Mouse (Mus musculus) layer of hippocampus, postnatal 10 days (tissue): ENCODE data around the gene Matk. TPM values are rescaled to one million over a fixed set of nuclear protein-coding genes. Genes with fewer than 3 reads are reported as not detected.
A peak's percentile ranks its signal among the peaks of the same experiment; 100 is the strongest.

Source experiments
- DNase-seq, 2 experiments: peaks; one replicate each; pipeline ENCODE4 v3.0.0; 2021; ENCODE audit warnings: low spot score in 2 of 2
- microRNA-seq, 2 experiments: library from miRNA; unstranded; fragments of <30 nt; microRNA quantifications; one replicate each; pipeline ENCODE4 v1.2.0; 2021
- total RNA-seq, 2 experiments: library from RNA; stranded (reverse); gene quantifications; 2 replicates each; pipeline ENCODE4 v1.2.3; 2021

Gene Matk
- total RNA-seq, 2 experiments from 2014 or later, result 222 to 266 TPM

GRCm38 (mm10) chr10:81301321-81301720 lies 48.6 kb downstream of the Matk start:
- no peak for DNase-seq

GRCm38 (mm10) chr10:81302288-81302687 lies 49.6 kb downstream of the Matk start:
- no peak for DNase-seq

DNA sequence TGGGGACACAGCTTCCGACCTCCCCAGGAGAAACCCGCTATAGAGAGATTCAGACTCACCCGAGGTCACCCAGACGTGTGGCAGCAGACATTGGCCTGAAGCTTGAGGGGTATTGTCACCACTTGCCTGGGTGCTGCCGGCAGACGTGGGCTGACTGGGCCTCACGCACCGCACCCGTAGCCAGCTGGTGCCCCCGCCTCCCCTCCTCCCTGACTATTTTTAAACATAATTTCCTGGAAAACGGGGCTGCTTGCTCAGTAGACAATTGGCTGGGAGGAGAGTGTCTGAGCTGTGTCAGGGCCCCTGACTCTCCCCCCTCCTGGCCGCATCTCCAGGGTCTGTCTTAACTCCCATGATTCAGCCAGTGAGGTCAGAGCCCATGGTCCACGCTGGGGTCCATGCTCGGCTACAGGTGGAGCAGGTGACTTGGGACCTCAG lies 50.1 kb downstream of the Matk start:
- no peak for DNase-seq

GRCm38 (mm10) chr10:81303258-81303657 lies 50.5 kb downstream of the Matk start:
- no peak for DNase-seq

DNA sequence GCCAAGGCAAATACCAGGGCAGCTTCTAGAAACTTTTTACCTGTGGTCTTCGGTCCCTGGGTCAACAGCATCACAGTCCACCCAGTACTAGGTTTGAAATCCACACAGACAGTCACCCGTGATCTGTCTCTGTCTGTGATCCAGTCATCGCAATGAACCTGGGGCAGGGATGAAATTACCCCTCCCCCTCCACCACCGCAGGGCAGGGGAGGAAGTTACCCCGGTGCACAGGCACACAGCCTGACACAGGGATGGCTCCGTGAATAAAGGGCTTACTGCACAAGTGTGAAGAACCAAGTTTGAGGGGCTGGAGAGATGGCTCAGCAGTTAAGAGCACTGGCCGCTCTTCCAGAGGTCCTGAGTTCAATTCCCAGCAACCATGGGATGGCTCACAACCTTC lies 51.0 kb downstream of the Matk start:
- DNase-seq, result no peak

GRCm38 (mm10) chr10:81304597-81305238 lies 52.0 kb downstream of the Matk start:
- DNase-seq, result peak; percentile 67 to 70

DNA sequence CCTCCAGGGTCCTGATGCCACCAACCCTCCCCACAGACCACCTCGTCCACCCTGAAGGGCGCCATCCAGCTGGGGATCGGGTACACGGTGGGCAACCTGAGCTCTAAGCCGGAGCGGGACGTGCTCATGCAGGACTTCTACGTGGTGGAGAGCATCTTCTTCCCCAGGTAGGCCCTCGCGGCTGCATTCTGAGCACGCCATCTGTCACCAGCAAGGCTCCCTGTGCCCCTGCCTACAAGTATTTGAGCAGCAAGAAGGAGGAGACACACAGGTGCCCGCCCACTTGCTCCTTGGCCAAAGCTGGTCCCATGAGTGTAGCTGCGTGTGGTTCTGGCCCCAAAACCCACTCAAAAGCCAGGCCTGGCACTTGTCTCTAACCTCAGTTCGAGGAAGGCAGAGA lies 52.9 kb downstream of the Matk start:
- no peak for DNase-seq

DNA sequence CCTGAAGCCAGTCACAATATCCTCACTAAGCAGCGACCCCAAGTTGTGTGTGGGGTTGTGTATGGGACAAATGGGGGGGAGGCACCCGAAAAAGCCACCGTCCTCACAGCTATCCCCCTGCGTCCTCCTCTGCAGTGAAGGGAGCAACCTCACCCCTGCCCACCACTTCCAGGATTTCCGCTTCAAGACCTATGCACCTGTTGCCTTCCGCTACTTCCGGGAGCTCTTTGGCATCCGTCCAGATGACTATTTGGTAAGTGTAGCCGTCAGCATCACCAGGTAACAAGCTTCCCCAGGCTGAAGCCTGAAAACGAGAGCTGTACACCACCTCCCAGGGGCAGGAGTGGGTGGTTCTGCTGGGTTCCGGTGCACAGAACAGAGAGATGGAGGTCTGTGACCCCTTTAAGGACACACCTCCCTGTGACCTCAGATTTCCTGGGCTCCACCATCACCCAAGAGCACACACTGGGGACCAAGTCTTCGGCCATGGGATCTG lies 53.5 kb downstream of the Matk start:
- DNase-seq, result no peak

DNA sequence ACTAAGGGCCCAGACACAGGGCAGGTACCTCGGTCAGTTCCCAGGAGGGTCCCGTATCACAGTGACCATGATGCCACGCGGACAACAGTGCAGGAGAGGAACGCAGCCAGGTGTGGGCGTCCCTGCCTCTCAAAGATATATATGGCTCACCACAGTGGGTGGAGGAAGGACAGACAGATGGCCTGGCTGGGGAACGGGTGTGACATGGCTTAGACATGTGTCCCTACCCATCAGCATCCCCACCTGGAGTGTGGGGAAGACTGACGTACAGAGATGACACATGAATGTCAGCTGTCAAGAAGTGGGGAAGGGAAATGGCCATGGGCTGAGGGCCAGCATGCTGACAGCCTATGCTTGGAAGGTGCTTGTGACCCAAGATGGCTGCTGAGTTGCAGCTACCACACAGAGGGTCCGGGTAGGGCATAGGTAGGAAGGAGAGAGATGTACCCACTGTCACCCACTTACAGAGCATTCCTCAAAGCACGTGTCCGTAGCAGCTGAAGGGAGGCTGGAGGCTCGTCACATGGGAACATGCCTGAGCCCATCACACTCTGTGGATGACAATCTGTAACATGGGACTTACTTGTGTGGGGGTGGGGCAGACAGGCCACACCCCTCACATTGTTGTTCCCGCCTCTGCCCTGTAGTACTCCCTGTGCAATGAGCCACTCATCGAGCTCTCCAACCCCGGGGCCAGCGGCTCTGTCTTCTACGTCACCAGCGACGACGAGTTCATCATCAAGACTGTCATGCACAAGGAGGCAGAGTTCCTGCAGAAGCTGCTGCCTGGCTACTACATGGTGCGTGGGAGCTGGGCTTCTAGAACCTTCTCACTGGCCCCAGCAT lies 54.3 kb downstream of the Matk start:
- no peak for DNase-seq

DNA sequence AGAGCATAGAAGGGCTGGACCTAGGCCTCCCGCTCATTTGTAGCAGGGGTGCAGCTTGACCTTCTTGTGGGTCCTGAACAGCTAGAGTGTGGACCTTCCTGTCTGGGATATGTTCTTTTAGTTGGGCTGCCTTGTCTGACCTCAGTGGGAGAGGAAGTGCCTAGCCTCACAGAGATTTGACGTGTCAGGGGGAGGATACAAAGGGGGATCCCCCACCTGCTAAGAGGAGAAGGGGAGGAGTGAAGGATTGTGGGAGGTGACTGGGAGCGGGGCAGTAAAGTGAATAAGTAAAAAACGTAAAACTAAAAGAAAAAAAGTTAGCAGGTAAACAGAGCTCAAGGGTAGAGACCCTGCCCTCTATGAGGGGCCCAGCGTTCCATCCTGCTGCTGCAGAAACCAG lies 56.8 kb downstream of the Matk start:
- DNase-seq, result no peak

Small RNA genes lying within 50 kb of the gene (microRNA-seq; reads per million reads assigned to microRNA genes)
- 39.1 to 42.3 reads per million in 2 experiments for gene Mir3057

Other genes with a start within 250 kb of the Matk start
- 100 to 1,000 TPM; 145 to 156 TPM for gene Gng7, start 238.0 kb upstream of the Matk start, total RNA-seq
- 100 to 1,000 TPM in 1 of 2 experiments, 10 to 100 TPM in 1; 92.4 to 110 TPM for gene Diras1, start 227.3 kb upstream of the Matk start, total RNA-seq
- 10 to 100 TPM; 57.3 to 66.0 TPM for gene Slc39a3, start 215.5 kb upstream of the Matk start, total RNA-seq
- 100 to 1,000 TPM; 176 to 186 TPM for gene Sgta, start 192.8 kb upstream of the Matk start, total RNA-seq
- gene Thop1, start 182.9 kb upstream of the Matk start, total RNA-seq, result 10 to 100 TPM; 56.3 to 57.6 TPM
- gene Creb3l3, start 154.1 kb upstream of the Matk start, total RNA-seq, result under 1 TPM; 0.41 to 0.45 TPM
- 100 to 1,000 TPM; 139 to 150 TPM for gene Map2k2, start 147.0 kb upstream of the Matk start, total RNA-seq
- 10 to 100 TPM; 38.4 to 45.2 TPM for gene Zbtb7a, start 117.7 kb upstream of the Matk start, total RNA-seq
- gene Pias4, start 85.0 kb upstream of the Matk start, total RNA-seq, result 10 to 100 TPM; 26.7 to 29.7 TPM
- gene Eef2, start 76.3 kb upstream of the Matk start, total RNA-seq, result 1,000 to 10,000 TPM; 1,075 to 1,131 TPM
- gene Dapk3, start 69.9 kb upstream of the Matk start, total RNA-seq, result 10 to 100 TPM; 66.1 to 67.9 TPM
- gene 4930442H23Rik, start 69.1 kb upstream of the Matk start, total RNA-seq, result not detected
- under 1 TPM in 1 of 2 experiments, not detected in 1; 0.18 TPM for gene Nmrk2, start 50.9 kb upstream of the Matk start, total RNA-seq
- 100 to 1,000 TPM; 170 to 177 TPM for gene Atcay, start 22.1 kb upstream of the Matk start, total RNA-seq
- gene Zfr2, start 19.8 kb upstream of the Matk start, total RNA-seq, result 10 to 100 TPM; 58.0 to 66.8 TPM
- gene Mrpl54, start 14.0 kb downstream of the Matk start, total RNA-seq, result 10 to 100 TPM; 36.1 to 42.5 TPM
- 10 to 100 TPM; 31.3 to 37.4 TPM for gene Apba3, start 14.0 kb downstream of the Matk start, total RNA-seq
- 1 to 10 TPM; 1.4 to 2.3 TPM for gene Tjp3, start 38.6 kb downstream of the Matk start, total RNA-seq
- gene Pip5k1c, start 40.0 kb downstream of the Matk start, total RNA-seq, result 100 to 1,000 TPM; 305 to 311 TPM
- 10 to 100 TPM; 24.7 to 25.6 TPM for gene Cactin, start 68.2 kb downstream of the Matk start, total RNA-seq
- 1 to 10 TPM; 1.9 to 2.9 TPM for gene Tbxa2r, start 75.8 kb downstream of the Matk start, total RNA-seq
- gene Gipc3, start 90.3 kb downstream of the Matk start, total RNA-seq, result 1 to 10 TPM in 1 of 2 experiments, under 1 TPM in 1; 0.94 to 1.2 TPM
- 10 to 100 TPM; 25.1 to 30.9 TPM for gene Hmg20b, start 97.5 kb downstream of the Matk start, total RNA-seq
- 10 to 100 TPM; 37.0 to 40.8 TPM for gene Mfsd12, start 104.6 kb downstream of the Matk start, total RNA-seq
- gene 4930404N11Rik, start 112.9 kb downstream of the Matk start, total RNA-seq, result under 1 TPM; 0.57 to 0.74 TPM
- gene Fzr1, start 125.6 kb downstream of the Matk start, total RNA-seq, result 10 to 100 TPM; 81.2 to 85.2 TPM
- 10 to 100 TPM; 72.0 to 77.3 TPM for gene Dohh, start 131.5 kb downstream of the Matk start, total RNA-seq
- 1 to 10 TPM; 2.3 to 4.5 TPM for gene Gm48551, start 131.5 kb downstream of the Matk start, total RNA-seq
- 1 to 10 TPM; 1.1 to 3.5 TPM for gene Gm48552, start 136.1 kb downstream of the Matk start, total RNA-seq
- gene Smim24, start 140.1 kb downstream of the Matk start, total RNA-seq, result 1 to 10 TPM; 2.6 to 3.0 TPM
- 10 to 100 TPM; 51.2 to 55.8 TPM for gene Nfic, start 202.7 kb downstream of the Matk start, total RNA-seq
- gene Celf5, start 229.8 kb downstream of the Matk start, total RNA-seq, result 100 to 1,000 TPM; 259 to 261 TPM
- 100 to 1,000 TPM in 1 of 2 experiments, 10 to 100 TPM in 1; 89.3 to 116 TPM for gene Ncln, start 243.5 kb downstream of the Matk start, total RNA-seq
- under 1 TPM in 1 of 2 experiments, not detected in 1; 0.30 TPM for gene S1pr4, start 247.2 kb downstream of the Matk start, total RNA-seq